Mouse (Mus musculus): ENCODE measurements around the gene Hspa5. TPM values are rescaled to one million over a fixed set of nuclear protein-coding genes. Genes with fewer than 3 reads are reported as not detected.

Hspa5 gene
- polyA plus RNA-seq, 1 experiment from 2014 or later: 931 TPM

DNA sequence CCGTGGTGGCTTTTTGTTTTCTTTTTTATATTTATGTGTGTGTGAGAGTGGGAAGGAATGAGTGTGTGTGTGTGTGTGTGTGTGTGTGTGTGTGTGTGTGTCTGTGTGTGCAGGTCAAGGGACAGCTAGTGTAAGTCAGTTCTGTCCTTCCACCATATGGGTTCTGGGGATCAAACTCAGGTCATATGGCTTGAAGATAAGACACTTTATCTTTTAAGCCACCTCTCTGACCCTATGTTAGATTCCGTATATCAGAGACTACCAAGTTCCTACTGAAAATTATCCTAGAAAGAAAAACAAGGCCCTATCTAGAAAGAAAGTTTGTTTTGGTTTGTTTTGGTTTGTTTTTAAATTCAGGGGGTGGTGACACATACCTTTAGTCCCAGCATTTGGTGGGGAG is 9.6 kb upstream of the Hspa5 start:
- Histone ChIP-seq H3K9me3 (replicated peaks; ENCODE audit: control insufficient read depth, low read length) (no peaks in the 10 kb centered on the region), H3K9ac (ENCODE audit: low read depth, low read length) (no peak overlapping the region), H3K4me1 (ENCODE audit: control insufficient read depth, insufficient read depth, low read length) (no peaks in the 10 kb centered on the region), H3K27ac (ENCODE audit: low read depth, low read length) (no peak overlapping the region), H3K36me3 (ENCODE audit: control insufficient read depth, insufficient read depth, low read length) (no peaks in the 10 kb centered on the region), H3K4me2 (no peak overlapping the region), H3K4me3 (ENCODE audit: low read depth, low read length) (no peak overlapping the region), H3K27me3 (ENCODE audit: control insufficient read depth, insufficient read depth, low read length) (no peaks in the 10 kb centered on the region)
- WGBS (ENCODE audit: insufficient replicate concordance): 61% methylated on average over 2 of the region's 2 CpGs
- ATAC-seq (replicated peaks; ENCODE audit: insufficient number of reproducible peaks, low FRiP score, low TSS enrichment): no peak; the same call in 1 of the 2 replicates

DNA sequence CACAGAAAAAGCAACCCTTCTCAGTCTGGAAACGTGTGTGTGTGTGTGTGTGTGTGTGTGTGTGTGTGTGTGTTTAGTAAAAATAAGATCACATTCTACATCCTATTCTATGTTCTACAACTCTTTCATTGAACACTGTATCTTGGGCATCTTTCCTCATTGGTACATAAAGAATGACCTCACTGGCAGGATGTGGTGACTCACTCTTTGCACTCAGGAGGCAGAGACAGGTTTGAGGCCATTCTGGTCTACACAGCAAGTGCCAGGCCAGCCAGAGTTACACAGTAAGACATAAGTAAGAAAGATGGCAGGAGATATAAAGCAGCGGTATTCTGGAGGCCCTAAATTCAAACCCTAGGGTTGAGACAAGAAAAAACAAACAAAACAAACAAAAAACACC is 8.9 kb upstream of the Hspa5 start:
- Histone ChIP-seq H3K4me1 (ENCODE audit: control insufficient read depth, insufficient read depth, low read length) (no peaks in the 10 kb centered on the region), H3K9me3 (replicated peaks; ENCODE audit: control insufficient read depth, low read length) (no peaks in the 10 kb centered on the region), H3K36me3 (ENCODE audit: control insufficient read depth, insufficient read depth, low read length) (no peaks in the 10 kb centered on the region), H3K27ac (ENCODE audit: low read depth, low read length) (no peak overlapping the region), H3K27me3 (ENCODE audit: control insufficient read depth, insufficient read depth, low read length) (no peaks in the 10 kb centered on the region), H3K9ac (ENCODE audit: low read depth, low read length) (no peak overlapping the region), H3K4me2 (no peak overlapping the region), H3K4me3 (ENCODE audit: low read depth, low read length) (no peak overlapping the region)
- WGBS (ENCODE audit: insufficient replicate concordance): 61% methylated on average over 2 of the region's 2 CpGs
- ATAC-seq (replicated peaks; ENCODE audit: insufficient number of reproducible peaks, low FRiP score, low TSS enrichment): no peak

DNA sequence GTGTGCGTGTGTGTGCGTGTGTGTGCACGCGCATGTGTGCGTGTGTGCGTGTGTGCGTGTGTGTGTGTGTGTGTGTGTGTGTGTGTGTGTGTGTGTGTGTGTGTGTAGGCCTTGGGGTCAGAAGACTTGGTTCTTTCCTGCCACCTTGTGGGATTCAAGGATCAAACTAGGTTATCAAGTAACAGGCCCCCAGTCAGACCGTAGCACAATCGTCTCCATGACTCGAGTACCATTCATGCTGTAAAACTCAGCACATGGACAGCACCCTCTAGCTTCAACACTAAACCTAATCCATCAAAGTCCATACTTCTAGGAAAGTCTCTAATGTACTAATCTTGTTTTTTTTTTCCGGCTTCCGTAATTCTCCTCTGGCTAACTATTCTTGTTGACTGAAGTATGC is 7.0 kb upstream of the Hspa5 start:
- Histone ChIP-seq H3K4me1 (ENCODE audit: control insufficient read depth, insufficient read depth, low read length) (no peaks in the 10 kb centered on the region), H3K27me3 (ENCODE audit: control insufficient read depth, insufficient read depth, low read length) (no peaks in the 10 kb centered on the region), H3K4me3 (ENCODE audit: low read depth, low read length) (no peak overlapping the region), H3K27ac (ENCODE audit: low read depth, low read length) (no peak overlapping the region), H3K9ac (ENCODE audit: low read depth, low read length) (no peak overlapping the region), H3K4me2 (no peak overlapping the region), H3K36me3 (ENCODE audit: control insufficient read depth, insufficient read depth, low read length) (no peaks in the 10 kb centered on the region), H3K9me3 (replicated peaks; ENCODE audit: control insufficient read depth, low read length) (no peaks in the 10 kb centered on the region)
- ATAC-seq (replicated peaks; ENCODE audit: insufficient number of reproducible peaks, low FRiP score, low TSS enrichment): no peak
- 49% methylated on average over 12 of the region's 12 CpGs for WGBS (ENCODE audit: insufficient replicate concordance)

DNA sequence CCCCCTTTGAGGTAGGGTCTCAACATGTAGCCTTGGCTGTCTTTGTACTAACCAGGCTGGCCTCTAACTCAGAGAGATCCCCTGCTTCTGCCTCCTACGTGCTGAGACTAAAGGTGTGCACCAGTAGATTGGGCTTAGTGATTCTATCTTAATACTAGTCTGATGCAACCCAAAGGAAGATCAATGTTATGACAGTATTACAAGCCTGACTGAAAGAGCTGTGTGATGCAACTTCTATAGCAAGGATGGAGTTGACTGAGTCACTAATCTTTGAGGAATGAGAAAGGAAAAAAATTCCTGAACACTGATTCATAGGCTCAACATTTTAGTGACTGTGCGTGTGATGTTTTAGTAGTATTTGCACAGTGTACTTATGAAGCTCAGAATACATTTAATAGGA is 1.7 kb upstream of the Hspa5 start:
- no peak for ATAC-seq (replicated peaks; ENCODE audit: insufficient number of reproducible peaks, low FRiP score, low TSS enrichment)
- Histone ChIP-seq H3K27me3 (ENCODE audit: control insufficient read depth, insufficient read depth, low read length) (no peaks in the 10 kb centered on the region), H3K4me2 (peak overlapping the region; percentile 74; the same call in 1 of the 2 replicates), H3K4me3 (ENCODE audit: low read depth, low read length) (no peak overlapping the region), H3K36me3 (ENCODE audit: control insufficient read depth, insufficient read depth, low read length) (peaks cover 18% of the 10 kb centered on the region), H3K9ac (ENCODE audit: low read depth, low read length) (no peak overlapping the region; the same call in 1 of the 2 replicates), H3K9me3 (replicated peaks; ENCODE audit: control insufficient read depth, low read length) (no peaks in the 10 kb centered on the region), H3K4me1 (ENCODE audit: control insufficient read depth, insufficient read depth, low read length) (peaks cover 21% of the 10 kb centered on the region), H3K27ac (ENCODE audit: low read depth, low read length) (no peak overlapping the region)
- 88% methylated on average over 2 of the region's 2 CpGs for WGBS (ENCODE audit: insufficient replicate concordance)

DNA sequence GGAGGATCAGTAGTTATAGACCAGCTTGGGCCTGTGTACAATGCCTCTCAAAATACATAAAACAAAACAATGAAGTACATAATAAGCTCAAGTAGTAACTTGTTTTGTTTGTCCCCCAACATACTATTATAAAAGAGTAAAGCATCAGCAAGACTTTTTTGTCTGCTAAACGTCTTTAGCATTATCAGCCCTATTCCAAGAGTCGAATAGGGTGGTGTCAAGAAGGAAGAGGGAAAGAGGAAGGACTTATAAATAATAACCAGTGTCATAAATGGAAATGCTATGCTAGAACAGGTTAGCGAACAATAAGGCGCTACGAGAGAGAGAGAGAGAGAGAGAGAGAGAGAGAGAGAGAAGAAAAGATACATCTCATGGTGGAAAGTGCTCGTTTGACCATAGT is 819 bp upstream of the Hspa5 start:
- no peaks in the 10 kb centered on the region for H3K27me3 ChIP-seq (ENCODE audit: control insufficient read depth, insufficient read depth, low read length)
- 3% methylated on average over 6 of the region's 6 CpGs for WGBS (ENCODE audit: insufficient replicate concordance)
- no peak for ATAC-seq (replicated peaks; ENCODE audit: insufficient number of reproducible peaks, low FRiP score, low TSS enrichment)
- peak overlapping the region; percentile 91 for H3K27ac ChIP-seq (ENCODE audit: low read depth, low read length)
- H3K9me3 ChIP-seq (replicated peaks; ENCODE audit: control insufficient read depth, low read length): no peaks in the 10 kb centered on the region
- H3K4me1 ChIP-seq (ENCODE audit: control insufficient read depth, insufficient read depth, low read length): peaks cover 28% of the 10 kb centered on the region
- peak overlapping the region; percentile 96 for H3K4me3 ChIP-seq (ENCODE audit: low read depth, low read length)
- peak overlapping the region; percentile 98 for H3K9ac ChIP-seq (ENCODE audit: low read depth, low read length)
- H3K4me2 ChIP-seq: peak overlapping the region; percentile 74
- peaks cover 26% of the 10 kb centered on the region for H3K36me3 ChIP-seq (ENCODE audit: control insufficient read depth, insufficient read depth, low read length)

DNA sequence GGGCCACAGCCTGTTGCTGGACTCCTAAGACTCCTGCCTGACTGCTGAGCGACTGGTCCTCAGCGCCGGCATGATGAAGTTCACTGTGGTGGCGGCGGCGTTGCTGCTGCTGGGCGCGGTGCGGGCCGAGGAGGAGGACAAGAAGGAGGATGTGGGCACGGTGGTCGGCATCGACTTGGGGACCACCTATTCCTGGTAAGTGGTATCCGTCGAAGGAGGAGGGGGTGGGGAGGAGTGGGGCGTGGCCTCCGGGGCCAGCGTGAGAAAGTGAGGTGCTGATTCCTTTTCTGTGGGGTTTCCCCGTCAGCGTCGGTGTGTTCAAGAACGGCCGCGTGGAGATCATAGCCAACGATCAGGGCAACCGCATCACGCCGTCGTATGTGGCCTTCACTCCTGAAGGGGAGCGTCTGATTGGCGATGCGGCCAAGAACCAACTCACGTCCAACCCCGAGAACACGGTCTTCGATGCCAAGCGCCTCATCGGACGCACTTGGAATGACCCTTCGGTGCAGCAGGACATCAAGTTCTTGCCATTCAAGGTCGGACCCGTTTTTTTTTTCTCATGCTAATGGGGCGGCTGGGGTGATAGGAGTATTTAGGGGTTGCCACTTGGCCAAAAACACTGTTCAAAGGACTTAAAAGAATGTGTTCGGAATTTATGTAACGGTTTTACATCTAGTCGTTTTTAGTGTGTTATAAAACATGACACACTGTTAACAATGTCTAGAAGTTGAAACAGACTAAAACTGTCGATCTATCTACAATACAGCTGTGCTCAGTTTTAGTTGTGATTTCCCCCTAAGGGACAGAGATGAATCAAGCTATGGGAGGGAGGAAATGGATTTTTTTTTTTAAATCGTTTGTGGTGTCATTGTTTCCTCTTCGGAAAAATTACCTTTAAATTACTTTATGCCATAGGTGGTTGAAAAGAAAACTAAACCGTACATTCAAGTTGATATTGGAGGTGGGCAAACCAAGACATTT is 774 bp downstream of the Hspa5 start:
- Histone ChIP-seq H3K4me1 (ENCODE audit: control insufficient read depth, insufficient read depth, low read length) (peaks cover 36% of the 10 kb centered on the region), H3K9ac (ENCODE audit: low read depth, low read length) (peak overlapping the region; percentile 98), H3K36me3 (ENCODE audit: control insufficient read depth, insufficient read depth, low read length) (peaks cover 36% of the 10 kb centered on the region), H3K27me3 (ENCODE audit: control insufficient read depth, insufficient read depth, low read length) (no peaks in the 10 kb centered on the region), H3K4me3 (ENCODE audit: low read depth, low read length) (peak overlapping the region; percentile 96), H3K9me3 (replicated peaks; ENCODE audit: control insufficient read depth, low read length) (no peaks in the 10 kb centered on the region), H3K4me2 (peak overlapping the region; percentile 76), H3K27ac (ENCODE audit: low read depth, low read length) (peak overlapping the region; percentile 92)
- WGBS (ENCODE audit: insufficient replicate concordance): 3% methylated on average over 50 of the region's 50 CpGs
- peak; percentile 11; the same call in 1 of the 2 replicates for ATAC-seq (replicated peaks; ENCODE audit: insufficient number of reproducible peaks, low FRiP score, low TSS enrichment)

DNA sequence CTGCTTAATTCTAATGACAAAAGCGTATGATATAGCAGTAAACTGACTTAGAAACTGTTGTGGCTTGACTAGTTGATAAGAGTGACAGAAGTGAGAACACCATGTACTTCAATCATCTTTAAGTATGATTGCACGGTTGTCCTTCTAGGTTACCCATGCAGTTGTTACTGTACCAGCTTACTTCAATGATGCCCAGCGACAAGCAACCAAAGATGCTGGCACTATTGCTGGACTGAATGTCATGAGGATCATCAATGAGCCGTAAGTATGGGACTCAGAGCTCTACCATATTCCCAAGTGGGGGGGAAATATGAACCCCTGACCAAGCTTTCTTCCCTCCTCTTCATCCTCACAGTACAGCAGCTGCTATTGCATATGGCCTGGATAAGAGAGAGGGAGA is 1.9 kb downstream of the Hspa5 start:
- no peak for ATAC-seq (replicated peaks; ENCODE audit: insufficient number of reproducible peaks, low FRiP score, low TSS enrichment)
- Histone ChIP-seq H3K4me3 (ENCODE audit: low read depth, low read length) (peak overlapping the region; percentile 96), H3K9me3 (replicated peaks; ENCODE audit: control insufficient read depth, low read length) (no peaks in the 10 kb centered on the region), H3K4me1 (ENCODE audit: control insufficient read depth, insufficient read depth, low read length) (peaks cover 37% of the 10 kb centered on the region), H3K36me3 (ENCODE audit: control insufficient read depth, insufficient read depth, low read length) (peaks cover 41% of the 10 kb centered on the region), H3K4me2 (peak overlapping the region; percentile 76), H3K27me3 (ENCODE audit: control insufficient read depth, insufficient read depth, low read length) (no peaks in the 10 kb centered on the region), H3K27ac (ENCODE audit: low read depth, low read length) (no peak overlapping the region), H3K9ac (ENCODE audit: low read depth, low read length) (peak overlapping the region; percentile 98; the same call in 1 of the 2 replicates)
- WGBS (ENCODE audit: insufficient replicate concordance): 82% methylated on average over 4 of the region's 4 CpGs

DNA sequence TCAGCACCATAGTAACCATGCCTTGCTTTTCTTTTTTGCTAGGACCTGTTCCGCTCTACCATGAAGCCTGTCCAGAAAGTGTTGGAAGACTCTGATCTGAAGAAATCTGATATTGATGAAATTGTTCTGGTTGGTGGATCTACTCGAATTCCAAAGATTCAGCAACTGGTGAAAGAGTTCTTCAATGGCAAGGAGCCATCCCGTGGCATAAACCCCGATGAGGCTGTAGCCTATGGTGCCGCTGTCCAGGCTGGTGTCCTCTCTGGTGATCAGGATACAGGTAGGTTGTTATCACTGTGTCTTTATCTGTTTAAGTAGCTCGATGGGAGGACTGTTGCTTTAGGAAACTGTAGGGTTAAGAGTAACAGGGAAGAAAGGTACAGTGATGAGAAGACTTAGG is 2.7 kb downstream of the Hspa5 start:
- Histone ChIP-seq H3K36me3 (ENCODE audit: control insufficient read depth, insufficient read depth, low read length) (peaks cover 45% of the 10 kb centered on the region), H3K4me2 (peak overlapping the region; percentile 76), H3K9ac (ENCODE audit: low read depth, low read length) (0 out of 2 replicates have a peak overlapping the region, but pooled peaks have one; percentile 6)

More for the DNA sequence above, 2.7 kb downstream of the Hspa5 start:
- H3K27me3 ChIP-seq (ENCODE audit: control insufficient read depth, insufficient read depth, low read length): no peaks in the 10 kb centered on the region
- no peak overlapping the region for H3K27ac ChIP-seq (ENCODE audit: low read depth, low read length)
- no peak for ATAC-seq (replicated peaks; ENCODE audit: insufficient number of reproducible peaks, low FRiP score, low TSS enrichment)
- H3K4me3 ChIP-seq (ENCODE audit: low read depth, low read length): peak overlapping the region; percentile 96
- H3K9me3 ChIP-seq (replicated peaks; ENCODE audit: control insufficient read depth, low read length): no peaks in the 10 kb centered on the region
- 82% methylated on average over 6 of the region's 6 CpGs for WGBS (ENCODE audit: insufficient replicate concordance)
- peaks cover 37% of the 10 kb centered on the region for H3K4me1 ChIP-seq (ENCODE audit: control insufficient read depth, insufficient read depth, low read length)
